Mouse (Mus musculus) kidney, postnatal 0 days (tissue): ENCODE results near the gene Pard6b. TPM values are rescaled to one million over a fixed set of nuclear protein-coding genes. Genes with fewer than 3 reads are reported as not detected.

Source experiments
- ATAC-seq: fragments of 200-750 bp; cut with Nextera tagmentation; replicated peaks from 2 replicates; pipeline ENCODE4 v1.8.0; 2017; ENCODE audit warnings: low read depth, moderate number of reproducible peaks, moderate TSS enrichment, moderate library complexity; ENCODE audit not compliant: low FRiP score
- DNase-seq: peaks from one replicate; pipeline ENCODE4 v3.0.0-alpha.2; 2016; ENCODE audit warnings: low spot score
- H3K27ac ChIP-seq: fragments of 300-500 bp; sonication (generic); 2 replicates; pipeline ENCODE4 v1.5.1; 2014; ENCODE audit warnings: mild to moderate bottlenecking
- H3K27me3 ChIP-seq: fragments of 300-500 bp; sonication (generic); 2 replicates; pipeline ENCODE4 v1.6.1; 2014; ENCODE audit warnings: low read length, mixed read lengths; ENCODE audit not compliant: insufficient read depth
- H3K36me3 ChIP-seq: fragments of 300-500 bp; sonication (generic); 2 replicates; pipeline ENCODE4 v1.6.1; 2014; ENCODE audit warnings: low read length, mixed read lengths; ENCODE audit not compliant: insufficient read depth
- H3K4me1 ChIP-seq: fragments of 300-500 bp; sonication (generic); replicated peaks from 2 replicates; pipeline ENCODE4 v1.6.1; 2014; ENCODE audit warnings: antibody characterized with exemption, low read length, mixed read lengths; ENCODE audit not compliant: insufficient read depth
- H3K4me2 ChIP-seq: fragments of 300-500 bp; sonication (generic); 2 replicates; pipeline ENCODE4 v1.6.1; 2014; ENCODE audit warnings: mild to moderate bottlenecking, low read length, moderate library complexity, mixed read lengths
- H3K4me3 ChIP-seq: fragments of 300-500 bp; sonication (generic); replicated peaks from 2 replicates; pipeline ENCODE4 v1.5.1; 2014; ENCODE audit warnings: low read depth, low read length
- H3K9ac ChIP-seq: fragments of 300-500 bp; sonication (generic); 2 replicates; pipeline ENCODE4 v1.6.1; 2014; ENCODE audit warnings: low read depth, low read length
- H3K9me3 ChIP-seq: fragments of 300-500 bp; sonication (generic); replicated peaks from 2 replicates; pipeline ENCODE4 v1.6.1; 2016; ENCODE audit warnings: low read length, inconsistent platforms, mixed read lengths
- CTCF ChIP-seq: IDR thresholded peaks from 2 replicates; pipeline ENCODE4 v1.5.1; 2016; ENCODE audit warnings: antibody characterized with exemption, low read depth, mild to moderate bottlenecking, moderate library complexity
- WGBS: fragments of 180-500 bp; shearing (Covaris S2); extraction: QIAGEN DNeasy Blood & Tissue Kit; methylation state at CpG from one replicate; pipeline ENCODE4 v1.1.7; 2014; 5-methylcytosine and 5-hydroxymethylcytosine counted together
- polyA plus RNA-seq: library from polyadenylated mRNA; unstranded; fragments of >200 nt; fragmentation: Nextera tagmentation; extraction: Ambion mirVana; gene quantifications from 2 replicates; pipeline ENCODE4 v1.2.1, GENCODE M21; 2015

Pard6b gene
- polyA plus RNA-seq, 1 experiment from 2014 or later: 28.6 TPM

DNA sequence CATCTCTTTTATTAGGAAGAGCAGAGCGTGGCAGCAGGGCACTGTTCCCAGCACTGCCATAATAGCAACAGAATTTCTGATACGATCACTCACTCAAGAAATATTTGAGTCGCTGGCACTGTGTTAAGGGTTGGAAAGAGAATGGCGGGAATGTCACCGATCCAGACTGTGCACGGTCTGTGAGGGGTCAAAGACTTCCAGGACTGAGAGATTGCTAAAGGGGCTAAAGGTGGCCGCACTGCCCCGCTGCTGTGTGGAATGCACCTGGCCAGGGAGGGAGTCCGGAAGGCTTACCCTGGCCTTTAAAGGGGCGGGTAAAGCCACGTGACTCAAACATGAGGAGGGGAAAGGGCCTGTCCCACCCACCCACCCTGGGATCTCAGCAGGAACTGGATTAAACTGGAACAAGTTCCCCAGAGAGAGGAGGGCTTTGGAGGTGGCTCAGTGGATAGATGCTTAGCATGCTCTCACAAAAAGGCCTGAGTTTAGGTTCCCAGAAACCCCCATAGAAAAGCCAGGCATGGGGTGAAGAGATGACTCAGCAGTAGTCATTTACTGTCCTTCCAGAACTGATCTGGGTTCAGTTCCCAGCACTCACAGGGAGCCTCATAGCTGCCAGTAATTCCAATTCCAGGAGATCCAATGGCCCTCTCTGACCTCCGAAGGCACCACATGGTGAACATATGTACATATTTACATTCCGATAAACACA is 22.2 kb upstream of the Pard6b start:
- no peak overlapping the region for H3K4me3 ChIP-seq
- WGBS: 22% methylated on average over 13 of the region's 13 CpGs
- ATAC-seq: peak; percentile 79; the same call in 1 of the 2 replicates
- H3K36me3 ChIP-seq: no peaks in the 10 kb centered on the region
- DNase-seq: no peak
- H3K4me2 ChIP-seq: no peak overlapping the region
- no peaks in the 10 kb centered on the region for H3K27me3 ChIP-seq
- H3K27ac ChIP-seq: peak overlapping the region; percentile 70
- H3K4me1 ChIP-seq: peaks cover 11% of the 10 kb centered on the region; the same call in 1 of the 2 replicates
- no peaks in the 10 kb centered on the region for H3K9me3 ChIP-seq
- TF ChIP-seq CTCF: no peak
- H3K9ac ChIP-seq: no peak overlapping the region

- no peak for DNase-seq
- Histone ChIP-seq H3K4me1 (peaks cover 11% of the 10 kb centered on the region; the same call in 1 of the 2 replicates), H3K4me2 (no peak overlapping the region), H3K4me3 (no peak overlapping the region), H3K9ac (no peak overlapping the region), H3K27ac (peak overlapping the region; percentile 70), H3K27me3 (no peaks in the 10 kb centered on the region), H3K9me3 (no peaks in the 10 kb centered on the region), H3K36me3 (no peaks in the 10 kb centered on the region)
- no peak for ATAC-seq
- peak; percentile 51; the same call in 1 of the 2 replicates for TF ChIP-seq CTCF
- 79% methylated on average over 6 of the region's 6 CpGs for WGBS
These were observed 21.5 kb upstream of the Pard6b start for GRCm38 (mm10) chr2:168059200-168059790.

- Histone ChIP-seq H3K27ac (no peak overlapping the region), H3K36me3 (no peaks in the 10 kb centered on the region), H3K4me3 (no peak overlapping the region), H3K9me3 (no peaks in the 10 kb centered on the region), H3K4me2 (no peak overlapping the region), H3K27me3 (no peaks in the 10 kb centered on the region), H3K9ac (no peak overlapping the region), H3K4me1 (peaks cover 4% of the 10 kb centered on the region; the same call in 1 of the 2 replicates)
- 79% methylated on average over 12 of the region's 12 CpGs for WGBS
- DNase-seq (no peak), ATAC-seq (no peak)
- TF ChIP-seq CTCF: no peak
These were observed 17.1 kb upstream of the Pard6b start for GRCm38 (mm10) chr2:168063712-168064111.

DNA sequence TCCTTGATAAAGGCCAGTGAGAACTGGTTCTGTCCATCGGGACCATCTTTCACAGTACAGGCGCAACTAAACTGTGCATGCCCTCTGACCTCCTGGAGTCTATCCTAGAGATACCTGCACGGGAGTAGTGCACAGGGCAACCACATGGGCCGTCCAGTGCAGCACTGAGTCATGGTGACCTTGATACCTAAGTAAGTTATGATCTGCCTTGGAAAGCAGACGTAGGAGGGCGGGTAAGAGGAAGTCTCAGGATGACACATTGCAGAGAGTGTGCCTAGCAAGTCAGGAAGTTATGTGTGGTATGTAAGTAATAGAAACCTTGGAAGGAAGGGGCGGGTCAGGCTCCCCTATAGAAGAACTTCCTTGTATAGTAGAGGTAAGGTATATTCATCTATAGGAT is 15.3 kb upstream of the Pard6b start:
- 56% methylated on average over 7 of the region's 7 CpGs for WGBS
- no peak for DNase-seq
- Histone ChIP-seq H3K36me3 (no peaks in the 10 kb centered on the region), H3K9me3 (no peaks in the 10 kb centered on the region), H3K4me1 (no peaks in the 10 kb centered on the region), H3K27me3 (no peaks in the 10 kb centered on the region), H3K9ac (no peak overlapping the region), H3K27ac (no peak overlapping the region), H3K4me2 (no peak overlapping the region), H3K4me3 (no peak overlapping the region)
- no peak for TF ChIP-seq CTCF
- 0 out of 2 replicates have a peak, but pooled peaks have one; percentile 21 for ATAC-seq

- no peak for ATAC-seq
- no peak for TF ChIP-seq CTCF
- Histone ChIP-seq H3K4me3 (no peak overlapping the region), H3K36me3 (no peaks in the 10 kb centered on the region), H3K9me3 (no peaks in the 10 kb centered on the region), H3K4me1 (0 out of 2 replicates have a peak, but pooled peaks cover under 1% of the 10 kb centered on the region), H3K27me3 (no peaks in the 10 kb centered on the region), H3K4me2 (no peak overlapping the region), H3K27ac (0 out of 2 replicates have a peak overlapping the region, but pooled peaks have one; percentile 15), H3K9ac (0 out of 2 replicates have a peak overlapping the region, but pooled peaks have one; percentile 1)
- DNase-seq: no peak
- 60% methylated on average over 8 of the region's 8 CpGs for WGBS
These were observed 14.0 kb upstream of the Pard6b start for GRCm38 (mm10) chr2:168066783-168067182.

- Histone ChIP-seq H3K27me3 (no peaks in the 10 kb centered on the region), H3K36me3 (no peaks in the 10 kb centered on the region), H3K4me1 (peaks cover 8% of the 10 kb centered on the region), H3K27ac (no peak overlapping the region), H3K4me3 (no peak overlapping the region), H3K9me3 (no peaks in the 10 kb centered on the region), H3K4me2 (no peak overlapping the region), H3K9ac (no peak overlapping the region)
- TF ChIP-seq CTCF: no peak
- DNase-seq (no peak), ATAC-seq (no peak)
- 58% methylated on average over 5 of the region's 5 CpGs for WGBS
These were observed 10.4 kb upstream of the Pard6b start for GRCm38 (mm10) chr2:168070425-168070824.
